Mouse (Mus musculus): ENCODE measurements around the gene Arntl. TPM values are rescaled to one million over a fixed set of nuclear protein-coding genes. Genes with fewer than 3 reads are reported as not detected.
A peak's percentile ranks its signal among the peaks of the same experiment; 100 is the strongest.

Gene Arntl
- polyA plus RNA-seq (2012; rRNA removed) = 2.8 and 4.1 TPM in 2 replicates
- 4.6 and 5.1 TPM in 2 replicates for polyA plus RNA-seq (2014; fragmentation: Nextera tagmentation; extraction: Ambion mirVana)

DNA sequence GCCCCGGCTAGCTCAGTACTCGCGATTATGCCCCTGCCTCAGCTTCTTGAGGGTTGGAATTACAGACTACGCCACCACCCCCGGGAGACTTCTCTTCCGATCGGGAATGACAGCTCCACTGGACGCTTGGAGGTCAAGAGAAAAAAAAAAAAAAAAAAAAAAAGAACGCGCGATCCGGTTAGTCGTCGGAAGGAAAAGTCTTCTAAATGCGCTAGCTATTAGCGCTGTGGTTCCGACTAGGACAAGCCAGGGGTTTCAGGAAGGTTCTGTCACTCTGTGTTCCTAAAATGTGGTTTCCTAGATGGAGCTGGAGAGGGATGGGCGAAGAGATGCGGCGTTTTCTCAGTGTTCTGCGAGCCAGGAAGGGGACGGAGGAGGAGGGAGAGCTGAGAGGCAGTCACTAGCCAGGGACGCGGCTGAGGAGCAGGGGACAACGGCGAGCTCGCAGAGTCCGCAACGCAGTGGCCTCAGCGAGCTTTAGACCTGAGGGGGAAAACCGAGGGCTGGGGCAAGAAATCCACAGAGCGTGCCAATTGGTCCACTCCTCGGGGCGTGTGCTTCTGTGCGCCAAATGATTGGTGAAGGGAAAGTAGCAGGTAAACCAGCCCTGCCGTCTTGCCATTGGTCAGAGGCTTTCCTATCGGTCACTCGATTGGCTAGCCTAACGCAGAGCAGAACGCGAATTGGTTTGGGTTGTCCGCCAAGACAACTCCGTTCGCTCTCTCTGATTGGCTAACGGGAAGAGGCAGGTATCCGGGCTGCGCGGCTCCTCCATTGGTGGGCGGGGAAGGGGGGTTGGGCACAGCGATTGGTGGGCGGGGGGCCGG, at the start of gene Arntl:
Arntl (plus strand) TSS at position 822 of the 827 bp plus-strand sequence.
- H3K9me3 ChIP-seq (ENCODE audit: control insufficient read depth, low read length) = no peaks in the 10 kb centered on the region
- no peaks in the 10 kb centered on the region for H3K4me1 ChIP-seq (replicated peaks; ENCODE audit: control insufficient read depth in 2 of 2, insufficient read depth in 2 of 2, low read length in 1 of 2)
- peak within 1 kb of the TSS; percentile 13; the same call in 1 of the 2 replicates for H3K9ac ChIP-seq (replicated peaks)
- WGBS (ENCODE audit: insufficient replicate concordance) = under 1% methylated on average over 52 of the region's 52 CpGs
- no peak within 1 kb of the TSS for H3K27ac ChIP-seq
- peak; percentile 94 for ATAC-seq (ENCODE audit: insufficient read depth)
- peak within 1 kb of the TSS; percentile 67 for H3K4me2 ChIP-seq (ENCODE audit: low read depth)
- DNase-seq (ENCODE audit: low read depth in 3 of 3, low spot score in 3 of 3) = peak; percentile 75 to 78 (median 77)
- peak within 1 kb of the TSS; percentile 46 to 58 for H3K4me3 ChIP-seq (ENCODE audit: insufficient read depth in 1 of 2, low read depth in 2 of 2, low read length in 2 of 2)
- no peaks in the 10 kb centered on the region for H3K36me3 ChIP-seq (replicated peaks; ENCODE audit: control insufficient read depth, insufficient read depth, low read depth)
- peaks cover 47% of the 10 kb centered on the region for H3K27me3 ChIP-seq (ENCODE audit: control insufficient read depth, insufficient read depth, low read length)
- no peak for TF ChIP-seq CTCF (IDR thresholded peaks at IDR 0.05; ENCODE audit: low read depth)
- TF ChIP-seq EP300 (IDR thresholded peaks at IDR 0.05; ENCODE audit: low read depth) = peak; percentile 51

DNA sequence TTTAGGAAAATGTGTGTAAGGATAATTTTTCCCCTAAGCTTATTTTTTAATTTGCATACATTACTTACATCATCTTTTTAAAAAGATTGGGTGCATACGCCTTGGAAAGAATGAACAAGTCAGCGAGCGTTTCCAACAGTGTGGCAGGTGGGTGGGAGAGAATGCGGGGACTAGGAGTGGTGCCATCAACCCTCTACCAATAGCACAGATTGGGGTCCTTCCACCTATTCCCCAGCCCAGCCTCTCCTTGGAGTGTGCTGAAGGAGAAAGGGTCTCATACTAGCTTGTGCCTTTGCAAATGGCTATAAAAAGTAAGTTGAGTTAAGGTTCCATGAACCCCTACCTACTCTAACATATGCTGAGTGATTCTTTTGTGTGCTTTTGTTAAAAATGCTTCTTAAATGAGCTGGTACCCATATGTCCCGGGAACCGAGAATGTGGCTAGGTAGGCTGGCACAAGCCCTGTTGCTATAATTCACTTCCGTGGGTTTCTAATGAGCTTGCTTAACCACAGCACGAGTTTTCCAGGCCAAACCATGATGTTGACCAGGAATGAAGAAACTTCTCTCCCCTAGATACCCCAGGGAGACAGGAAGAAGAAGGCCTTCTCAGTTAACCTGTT, 46.1 kb upstream of the Arntl start:
- H3K4me1 ChIP-seq (replicated peaks; ENCODE audit: control insufficient read depth in 2 of 2, insufficient read depth in 2 of 2, low read length in 1 of 2) = no peaks in the 10 kb centered on the region
- 72% methylated on average over 8 of the region's 8 CpGs for WGBS (ENCODE audit: insufficient replicate concordance)
- H3K27ac ChIP-seq = no peak overlapping the region
- DNase-seq (ENCODE audit: low read depth in 3 of 3, low spot score in 3 of 3) = no peak
- no peak for ATAC-seq (ENCODE audit: insufficient read depth)
- no peak overlapping the region for H3K4me3 ChIP-seq (ENCODE audit: insufficient read depth in 1 of 2, low read depth in 2 of 2, low read length in 2 of 2)
- H3K4me2 ChIP-seq (ENCODE audit: low read depth) = no peak overlapping the region
- no peak overlapping the region for H3K9ac ChIP-seq (replicated peaks)
- H3K27me3 ChIP-seq (ENCODE audit: control insufficient read depth, insufficient read depth, low read length) = no peaks in the 10 kb centered on the region
- H3K9me3 ChIP-seq (ENCODE audit: control insufficient read depth, low read length) = no peaks in the 10 kb centered on the region
- H3K36me3 ChIP-seq (replicated peaks; ENCODE audit: control insufficient read depth, insufficient read depth, low read depth) = no peaks in the 10 kb centered on the region
- TF ChIP-seq EP300 (IDR thresholded peaks at IDR 0.05; ENCODE audit: low read depth) = no peak
- no peak for TF ChIP-seq CTCF (IDR thresholded peaks at IDR 0.05; ENCODE audit: low read depth)

DNA sequence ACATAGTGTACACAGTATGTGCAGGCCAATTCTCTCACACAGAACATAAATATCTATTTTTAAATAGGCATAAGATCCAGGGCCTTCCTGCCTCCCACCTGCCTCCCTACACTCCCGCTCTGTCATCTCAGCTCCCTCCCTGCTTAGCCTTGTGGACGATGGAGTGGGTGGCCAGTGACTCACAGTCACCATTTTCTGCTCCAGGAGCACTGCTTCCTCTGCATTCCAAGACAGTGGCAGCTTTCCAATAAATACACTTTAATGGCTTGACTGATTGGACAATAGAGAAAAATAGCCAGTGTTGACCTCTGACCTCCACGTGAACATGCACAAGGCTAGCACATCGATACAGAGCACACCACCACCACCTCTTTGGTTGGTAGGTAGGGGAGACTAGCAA, 42.5 kb upstream of the Arntl start:
- Histone ChIP-seq H3K27me3 (ENCODE audit: control insufficient read depth, insufficient read depth, low read length) (no peaks in the 10 kb centered on the region), H3K4me1 (replicated peaks; ENCODE audit: control insufficient read depth in 2 of 2, insufficient read depth in 2 of 2, low read length in 1 of 2) (no peaks in the 10 kb centered on the region)
- no peak for DNase-seq (ENCODE audit: low read depth in 3 of 3, low spot score in 3 of 3)

DNA sequence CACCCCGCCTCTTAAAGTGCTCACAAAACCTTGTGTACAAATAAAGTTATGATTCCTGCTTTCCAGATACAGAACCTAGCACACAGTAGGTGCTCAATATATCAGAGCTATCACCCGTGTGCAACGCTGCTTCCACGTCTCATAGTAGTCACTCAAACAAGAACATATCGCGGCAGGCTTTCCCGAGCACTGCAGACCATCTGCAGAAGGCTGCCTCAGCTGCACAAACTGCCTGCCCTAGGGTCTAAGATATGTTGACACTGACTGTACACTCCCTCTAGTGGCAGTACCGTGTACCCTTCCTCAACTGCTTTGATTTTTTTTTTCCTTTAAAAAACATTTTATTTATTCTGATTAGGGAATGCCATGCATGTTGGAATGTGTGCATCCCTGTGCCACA, 40.2 kb upstream of the Arntl start:
- Histone ChIP-seq H3K4me3 (ENCODE audit: insufficient read depth in 1 of 2, low read depth in 2 of 2, low read length in 2 of 2) (no peak overlapping the region), H3K27me3 (ENCODE audit: control insufficient read depth, insufficient read depth, low read length) (no peaks in the 10 kb centered on the region), H3K27ac (no peak overlapping the region), H3K36me3 (replicated peaks; ENCODE audit: control insufficient read depth, insufficient read depth, low read depth) (no peaks in the 10 kb centered on the region), H3K9me3 (ENCODE audit: control insufficient read depth, low read length) (no peaks in the 10 kb centered on the region), H3K9ac (replicated peaks) (no peak overlapping the region), H3K4me1 (replicated peaks; ENCODE audit: control insufficient read depth in 2 of 2, insufficient read depth in 2 of 2, low read length in 1 of 2) (no peaks in the 10 kb centered on the region), H3K4me2 (ENCODE audit: low read depth) (no peak overlapping the region)
- TF ChIP-seq EP300 (IDR thresholded peaks at IDR 0.05; ENCODE audit: low read depth) (no peak), CTCF (IDR thresholded peaks at IDR 0.05; ENCODE audit: low read depth) (peak; percentile 63)
- WGBS (ENCODE audit: insufficient replicate concordance) = 37% methylated on average over 8 of the region's 8 CpGs
- no peak for ATAC-seq (ENCODE audit: insufficient read depth)
- DNase-seq (ENCODE audit: low read depth in 3 of 3, low spot score in 3 of 3) = no peak

More for the DNA sequence above, 42.5 kb upstream of the Arntl start:
- no peak overlapping the region for H3K4me3 ChIP-seq (ENCODE audit: insufficient read depth in 1 of 2, low read depth in 2 of 2, low read length in 2 of 2)
- H3K36me3 ChIP-seq (replicated peaks; ENCODE audit: control insufficient read depth, insufficient read depth, low read depth) = no peaks in the 10 kb centered on the region
- no peak for ATAC-seq (ENCODE audit: insufficient read depth)
- H3K27ac ChIP-seq = no peak overlapping the region
- WGBS (ENCODE audit: insufficient replicate concordance) = 43% methylated on average over 4 of the region's 4 CpGs
- H3K9me3 ChIP-seq (ENCODE audit: control insufficient read depth, low read length) = no peaks in the 10 kb centered on the region
- H3K9ac ChIP-seq (replicated peaks) = no peak overlapping the region
- TF ChIP-seq CTCF (IDR thresholded peaks at IDR 0.05; ENCODE audit: low read depth) = no peak
- no peak for TF ChIP-seq EP300 (IDR thresholded peaks at IDR 0.05; ENCODE audit: low read depth)
- no peak overlapping the region for H3K4me2 ChIP-seq (ENCODE audit: low read depth)

DNA sequence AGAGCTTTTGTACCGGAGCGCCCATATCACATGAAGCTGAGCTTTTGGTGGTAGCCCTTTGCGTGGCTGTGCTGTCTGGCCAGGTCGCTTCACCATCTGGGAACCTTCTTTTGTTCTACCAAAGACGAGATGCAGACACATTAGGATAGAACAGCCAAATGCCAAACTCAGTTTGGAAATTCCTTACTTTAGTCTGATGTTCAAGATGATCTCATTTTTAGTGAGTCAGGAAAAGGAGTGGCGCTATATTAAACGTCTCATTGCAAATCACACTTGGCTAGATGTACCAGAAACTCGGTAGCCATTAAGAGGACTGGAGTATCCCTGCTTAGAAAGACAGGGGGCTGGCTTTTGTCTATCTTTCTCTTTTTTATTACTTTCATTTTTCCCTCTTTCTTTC, 38.7 kb upstream of the Arntl start:
- Histone ChIP-seq H3K9me3 (ENCODE audit: control insufficient read depth, low read length) (no peaks in the 10 kb centered on the region), H3K27ac (no peak overlapping the region), H3K36me3 (replicated peaks; ENCODE audit: control insufficient read depth, insufficient read depth, low read depth) (no peaks in the 10 kb centered on the region), H3K9ac (replicated peaks) (no peak overlapping the region), H3K4me2 (ENCODE audit: low read depth) (no peak overlapping the region), H3K4me1 (replicated peaks; ENCODE audit: control insufficient read depth in 2 of 2, insufficient read depth in 2 of 2, low read length in 1 of 2) (no peaks in the 10 kb centered on the region), H3K4me3 (ENCODE audit: insufficient read depth in 1 of 2, low read depth in 2 of 2, low read length in 2 of 2) (no peak overlapping the region), H3K27me3 (ENCODE audit: control insufficient read depth, insufficient read depth, low read length) (no peaks in the 10 kb centered on the region)
- WGBS (ENCODE audit: insufficient replicate concordance) = 71% methylated on average over 8 of the region's 8 CpGs
- DNase-seq (ENCODE audit: low read depth in 3 of 3, low spot score in 3 of 3) (no peak), ATAC-seq (ENCODE audit: insufficient read depth) (no peak)
- TF ChIP-seq CTCF (IDR thresholded peaks at IDR 0.05; ENCODE audit: low read depth) = no peak
- TF ChIP-seq EP300 (IDR thresholded peaks at IDR 0.05; ENCODE audit: low read depth) = no peak

All from liver, embryonic 14.5 days (tissue).